Mouse (Mus musculus): Measurements from ENCODE around the gene Wdr37. TPM values are rescaled to one million over a fixed set of nuclear protein-coding genes. Genes with fewer than 3 reads are reported as not detected.
A peak's percentile ranks its signal among the peaks of the same experiment; 100 is the strongest.
"Not testable (repeated sequence)": the region's sequence is repeated elsewhere in the genome, so short reads cannot be mapped to it uniquely, and the experiment has no call there.

The Wdr37 gene
- total RNA-seq (2021) = 10 to 100 TPM; 83.8 to 87.4 TPM
- long read RNA-seq, experiment 1, full-length matches to known transcripts = 19 of 36 reads
- long read RNA-seq, experiment 1, partial matches to known transcripts = 3 of 36 reads
- long read RNA-seq, experiment 1, other reads (novel, unspliced or antisense) = 14 of 36 reads
- long read RNA-seq, experiment 2, full-length matches to known transcripts = 20 of 40 reads
- long read RNA-seq, experiment 2, partial matches to known transcripts = 2 of 40 reads
- long read RNA-seq, experiment 2, other reads (novel, unspliced or antisense) = 18 of 40 reads

GRCm38 (mm10) chr13:8871314-8871962 lies at the start of gene Wdr37:
Gene Wdr37, minus strand, starts transcription at chr13:8871909.
- peak in 1 of 2 experiments; percentile 70 for DNase-seq (ENCODE audit: low spot score in 2 of 2)

DNA sequence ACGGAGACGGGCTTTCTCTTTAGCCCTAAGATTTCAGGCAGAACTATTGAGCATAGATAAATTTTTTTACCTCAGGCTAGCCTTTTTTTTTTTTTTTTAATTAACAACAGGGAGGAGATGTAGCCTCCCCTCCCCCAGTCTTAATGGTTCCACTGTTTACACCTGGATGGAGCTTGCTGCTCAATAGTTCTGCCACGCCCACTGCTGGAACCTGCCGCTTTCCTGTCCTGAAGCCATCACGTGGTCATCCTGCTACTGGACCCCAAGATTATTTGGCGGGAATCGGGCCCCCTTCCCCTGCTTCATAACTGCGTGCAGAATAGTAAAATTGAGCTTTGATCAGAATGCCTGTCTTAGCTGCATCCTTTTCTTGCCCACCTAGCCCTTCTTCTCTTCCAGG lies 42.2 kb upstream of the Wdr37 start:
- DNase-seq (ENCODE audit: low spot score in 2 of 2) = not testable (repeated sequence)

DNA sequence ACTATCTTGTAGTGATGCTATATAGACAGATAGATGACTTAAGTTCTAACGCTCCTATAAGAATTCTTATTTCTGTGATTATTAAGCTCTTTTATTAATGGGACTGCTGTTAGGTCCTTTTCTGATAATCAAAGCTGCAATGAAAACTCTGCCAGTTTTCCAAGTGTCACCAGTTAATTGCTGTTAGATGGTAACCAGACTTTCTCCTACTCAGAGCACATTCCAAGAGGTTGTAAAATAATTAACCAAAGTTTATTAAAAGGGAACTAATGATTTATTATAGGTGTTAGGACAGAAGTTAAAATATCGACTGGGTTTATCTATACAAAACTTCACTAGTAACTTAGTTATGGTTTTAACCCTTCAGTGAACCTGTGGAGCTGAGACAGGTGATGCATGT lies 34.3 kb upstream of the Wdr37 start:
- not testable (repeated sequence) for DNase-seq (ENCODE audit: low spot score in 2 of 2)

DNA sequence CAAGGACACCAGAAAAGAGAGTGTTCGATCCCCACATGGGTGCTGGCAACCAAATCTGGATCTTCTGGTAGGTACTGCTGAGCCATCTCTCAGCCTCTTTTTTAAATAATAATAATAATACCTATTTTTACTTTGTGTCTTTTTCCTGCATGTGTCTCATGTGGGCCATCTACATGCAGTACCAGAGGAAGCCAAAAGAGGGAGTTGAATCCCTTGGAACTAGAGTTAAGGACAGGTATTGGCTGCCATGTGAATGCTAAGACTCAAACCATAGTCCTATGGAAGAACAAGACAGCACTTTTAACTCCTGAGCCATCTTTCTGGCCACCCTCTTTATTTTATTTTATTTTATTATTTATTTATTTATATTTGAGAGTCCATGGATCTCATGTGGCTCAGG lies 16.9 kb upstream of the Wdr37 start:
- no peak for DNase-seq (ENCODE audit: low spot score in 2 of 2)

DNA sequence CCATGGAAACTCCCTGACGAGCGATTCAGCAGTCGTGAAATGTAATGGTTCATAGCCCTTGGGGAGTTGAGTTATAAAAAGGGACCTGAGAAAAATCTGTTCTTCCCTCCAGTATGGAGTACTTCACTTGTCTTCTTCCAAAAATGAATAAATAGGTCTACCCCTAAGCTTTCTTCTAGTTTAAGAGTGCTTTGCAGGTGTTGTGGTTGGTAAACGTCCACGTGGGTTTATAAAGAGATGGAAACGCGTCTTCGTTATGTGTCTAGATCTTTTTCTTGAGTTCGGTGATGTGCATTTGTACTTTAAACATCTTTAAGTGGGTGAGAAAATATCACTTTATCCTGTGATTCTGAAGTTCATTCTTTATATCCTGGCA lies 14.5 kb upstream of the Wdr37 start:
- no peak for DNase-seq (ENCODE audit: low spot score in 2 of 2)

- DNase-seq (ENCODE audit: low spot score in 2 of 2) = peak; percentile 99
These were observed 13.9 kb upstream of the Wdr37 start, which contains the start of gene Idi1 for GRCm38 (mm10) chr13:8885445-8886184. Gene Idi1, plus strand, starts transcription at chr13:8885501.

GRCm38 (mm10) chr13:8883870-8884269 lies 12.2 kb upstream of the Wdr37 start:
- DNase-seq (ENCODE audit: low spot score in 2 of 2) = not testable (repeated sequence)

- DNase-seq (ENCODE audit: low spot score in 2 of 2) = no peak
These were observed 9.9 kb upstream of the Wdr37 start for GRCm38 (mm10) chr13:8881611-8882010.

DNA sequence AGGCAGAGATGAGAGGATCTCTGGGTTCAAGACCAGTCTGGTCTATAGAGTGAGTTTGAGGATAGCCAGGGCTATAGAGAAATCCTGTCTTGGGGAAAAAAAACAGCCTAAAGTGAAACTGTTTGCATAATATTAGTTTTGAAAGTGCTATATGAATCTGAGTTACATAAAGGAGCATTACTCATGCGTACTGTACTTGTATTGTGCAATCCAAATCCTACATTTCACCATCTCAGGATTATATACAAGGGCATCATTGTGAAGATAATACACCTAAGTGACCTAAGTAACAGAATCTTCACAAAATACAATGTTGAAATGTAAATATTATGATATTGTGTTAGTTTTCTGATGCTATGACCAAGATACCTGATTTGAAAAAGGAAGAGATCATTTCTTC lies 2.1 kb upstream of the Wdr37 start:
- no peak for DNase-seq (ENCODE audit: low spot score in 2 of 2)

GRCm38 (mm10) chr13:8870510-8871313 lies 997 bp downstream of the Wdr37 start:
- peak; percentile 90 to 93 for DNase-seq (ENCODE audit: low spot score in 2 of 2)

DNA sequence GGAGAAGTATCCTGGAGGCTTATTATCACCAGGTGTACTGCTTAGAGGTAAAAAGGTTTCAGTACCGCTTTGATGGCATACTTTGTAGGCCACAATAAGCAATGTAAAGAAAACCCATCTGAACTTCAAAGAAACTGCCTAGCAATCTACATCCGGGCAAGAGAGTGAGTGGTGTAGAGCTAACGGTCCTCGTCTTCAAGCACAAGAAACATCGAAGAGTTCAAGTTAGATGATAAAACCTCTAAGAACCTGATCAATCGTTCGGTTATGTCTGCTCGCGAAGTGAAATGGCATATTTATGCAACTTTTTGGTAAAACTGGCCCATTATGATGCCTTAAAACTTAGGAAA lies 1.6 kb downstream of the Wdr37 start:
- DNase-seq (ENCODE audit: low spot score in 2 of 2) = no peak

DNA sequence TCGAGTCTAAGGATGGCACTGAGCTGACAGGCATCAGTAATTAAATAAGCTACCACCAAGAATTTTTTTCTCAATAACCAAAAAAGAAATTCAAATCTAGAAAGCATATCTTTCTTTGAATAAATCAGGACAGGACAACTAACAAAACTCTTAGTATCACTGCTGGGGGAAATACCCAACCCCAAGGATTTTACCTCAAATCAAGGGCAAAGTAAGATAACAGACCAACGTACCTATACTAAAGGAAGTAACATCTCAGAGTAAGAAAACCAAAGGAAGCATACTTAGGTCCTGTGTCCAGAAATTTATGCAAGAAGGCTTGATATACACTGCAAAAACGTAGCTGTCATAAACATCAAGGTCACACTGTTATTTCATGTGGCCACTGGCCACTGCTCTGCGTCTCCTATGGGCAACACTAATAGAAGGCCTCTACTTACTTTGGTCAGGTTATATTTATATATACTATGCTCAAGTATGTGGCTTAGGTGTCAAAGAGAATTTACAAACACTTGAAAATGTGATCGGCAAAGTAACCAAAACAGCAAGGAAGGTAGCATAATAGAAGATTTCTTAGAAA lies 2.0 kb downstream of the Wdr37 start:
- no peak for DNase-seq (ENCODE audit: low spot score in 2 of 2)

DNA sequence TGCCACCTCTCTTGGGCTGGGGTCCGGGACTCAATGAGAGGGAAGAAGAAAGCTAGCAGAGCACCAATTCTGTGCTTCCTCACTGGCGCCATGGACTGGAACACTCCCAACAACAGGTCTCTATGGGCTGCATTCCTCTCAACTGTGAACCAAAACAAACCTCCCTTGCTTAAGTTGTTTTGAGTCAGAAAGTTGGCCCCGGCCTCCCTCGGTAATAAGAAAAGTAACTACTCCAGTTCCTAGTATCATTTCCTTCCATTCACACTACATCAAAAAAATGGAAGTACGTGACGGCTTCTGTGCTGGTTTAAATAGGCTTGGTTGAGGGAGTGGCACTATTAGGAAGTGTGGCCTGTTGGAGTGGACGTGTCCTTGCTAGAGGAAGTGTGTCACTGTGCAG lies 5.1 kb downstream of the Wdr37 start:
- DNase-seq (ENCODE audit: low spot score in 2 of 2) = no peak

DNA sequence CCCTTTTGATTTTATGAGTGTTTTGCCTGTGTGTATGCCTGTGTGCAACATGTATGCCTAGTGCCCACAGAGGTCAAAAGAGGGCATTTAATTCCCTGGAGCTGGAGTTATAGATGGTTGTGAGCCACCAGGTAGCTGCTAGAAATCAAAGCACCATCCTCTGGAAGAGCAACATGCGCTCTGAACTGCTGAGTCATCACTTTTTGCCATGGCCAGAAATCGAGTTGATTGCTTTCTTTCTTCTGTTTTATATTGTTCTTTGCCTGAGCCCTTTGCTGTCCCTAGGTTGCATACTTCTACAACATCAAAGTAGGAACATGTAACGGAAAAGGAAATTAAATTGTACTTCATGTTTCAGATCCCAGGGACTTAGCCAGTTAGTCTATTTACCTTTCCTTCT lies 6.7 kb downstream of the Wdr37 start:
- no peak for DNase-seq (ENCODE audit: low spot score in 2 of 2)

GRCm38 (mm10) chr13:8860861-8861260 lies 10.8 kb downstream of the Wdr37 start:
- DNase-seq (ENCODE audit: low spot score in 2 of 2) = no peak

DNA sequence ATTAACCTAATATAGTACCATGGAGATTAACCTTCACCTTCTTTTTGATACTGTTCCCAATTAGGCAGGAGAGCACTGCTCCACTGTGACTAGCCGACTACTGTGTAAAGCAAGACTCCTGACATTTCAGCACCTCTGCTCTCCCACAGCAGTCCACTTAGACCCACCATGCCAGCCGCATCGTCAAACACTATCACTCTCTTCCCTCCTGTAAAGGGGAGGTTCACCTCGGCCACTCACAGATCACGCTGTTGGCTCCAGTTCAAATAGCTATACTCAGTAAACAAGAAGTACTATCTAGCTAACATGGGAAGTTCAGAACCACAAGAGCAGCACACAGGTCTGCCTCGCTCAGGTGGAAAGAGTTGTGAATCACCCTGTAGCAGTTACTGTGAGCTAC lies 13.3 kb downstream of the Wdr37 start:
- DNase-seq (ENCODE audit: low spot score in 2 of 2) = no peak

DNA sequence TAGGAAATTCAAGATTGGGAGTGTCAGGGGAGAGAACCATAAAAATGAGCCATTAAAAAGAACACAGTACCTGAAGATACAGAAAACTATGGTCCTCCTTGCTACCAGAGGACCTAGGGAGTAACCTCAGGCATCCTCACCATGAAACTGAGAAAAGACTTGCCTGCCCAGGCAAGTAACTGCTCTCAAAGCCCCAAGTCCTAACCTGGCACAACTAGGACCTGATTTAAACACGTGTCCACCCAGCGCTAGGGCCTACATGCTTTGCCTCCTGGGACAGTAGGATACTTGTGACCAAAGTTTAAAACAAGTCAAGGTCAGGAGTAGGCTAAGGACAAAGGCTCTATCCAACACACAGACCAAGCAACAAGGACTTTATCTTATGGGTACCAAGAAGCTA lies 16.9 kb downstream of the Wdr37 start:
- DNase-seq (ENCODE audit: low spot score in 2 of 2) = no peak

DNA sequence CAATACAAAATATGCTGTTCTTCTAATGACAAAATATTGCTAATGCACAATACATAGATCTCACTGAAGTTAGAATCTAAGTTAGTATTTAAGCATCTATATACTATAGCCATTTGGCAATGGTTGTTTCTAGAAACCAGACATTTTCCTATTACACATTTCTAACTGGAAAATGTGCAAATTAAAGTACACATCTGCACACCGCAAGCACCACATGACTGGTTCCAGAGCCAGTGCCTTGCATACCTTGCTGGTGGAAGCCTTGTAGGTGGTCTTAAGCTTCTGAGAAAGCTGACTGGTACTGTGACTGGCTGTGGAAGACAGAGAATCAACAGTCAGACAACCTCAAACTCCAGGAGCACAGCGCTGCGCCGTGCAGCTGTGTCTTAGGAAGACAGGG lies 18.3 kb downstream of the Wdr37 start:
- no peak for DNase-seq (ENCODE audit: low spot score in 2 of 2)

DNA sequence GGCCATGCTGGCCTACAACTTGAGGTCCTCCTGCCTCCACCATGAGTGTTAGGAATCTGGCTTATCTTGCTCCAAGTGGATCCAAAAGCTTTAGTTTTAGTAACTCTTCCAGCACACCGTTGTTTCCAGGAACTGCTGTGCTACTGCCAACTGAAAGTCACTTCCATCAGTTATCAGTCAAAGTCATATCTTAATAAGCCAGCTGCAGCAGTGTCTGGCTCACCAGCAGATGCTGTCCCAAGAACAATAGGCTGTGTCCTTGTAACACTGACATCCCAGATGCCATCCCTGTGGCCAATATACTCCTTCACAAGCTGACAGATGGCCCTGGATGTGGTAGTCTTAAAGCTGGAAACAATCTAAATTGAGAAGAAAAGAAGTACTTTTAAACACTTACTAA lies 22.4 kb downstream of the Wdr37 start:
- no peak for DNase-seq (ENCODE audit: low spot score in 2 of 2)

DNA sequence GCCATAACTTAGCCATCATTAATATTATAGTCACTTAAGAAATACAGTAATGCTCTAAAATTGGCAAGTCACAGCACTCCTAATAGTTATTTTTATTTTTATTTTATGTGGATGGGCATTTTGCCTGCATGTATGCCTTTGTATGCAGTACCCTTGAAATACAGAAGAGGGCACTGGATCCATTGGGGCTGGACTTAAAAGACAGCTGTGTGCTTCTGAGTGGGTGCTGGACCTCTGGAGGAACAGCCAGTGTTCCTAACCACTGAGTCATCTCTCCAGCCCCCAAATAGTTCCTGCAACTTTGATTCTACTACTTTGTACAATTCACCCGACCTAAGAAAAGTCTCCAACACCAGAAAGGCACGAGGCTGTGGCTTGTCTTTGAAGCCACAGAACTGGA lies 24.0 kb downstream of the Wdr37 start:
- DNase-seq (ENCODE audit: low spot score in 2 of 2) = no peak

- DNase-seq (ENCODE audit: low spot score in 2 of 2) = no peak
These were observed 29.4 kb downstream of the Wdr37 start for GRCm38 (mm10) chr13:8842273-8842672.
